Mouse (Mus musculus) CH12.LX (cell line): ENCODE measurements around the gene Dscam. TPM values are rescaled to one million over a fixed set of nuclear protein-coding genes. Genes with fewer than 3 reads are reported as not detected.

ENCODE experiments used
- DNase-seq: peaks from one replicate; pipeline ENCODE4 v3.0.0-alpha.2; 2013; ENCODE audit errors: extremely low read depth
- H3K27ac ChIP-seq: 2 replicates; pipeline ENCODE4 v1.5.1; 2012; ENCODE audit warnings: low read depth, mild to moderate bottlenecking, control low read depth, moderate library complexity; ENCODE audit not compliant: insufficient read depth
- H3K27me3 ChIP-seq: replicated peaks from 2 replicates; pipeline ENCODE3; 2012; ENCODE audit warnings: inconsistent platforms
- H3K36me3 ChIP-seq, 2 experiments: replicated peaks in 1 of 2; 2 replicates each; pipeline versions ENCODE3 to v1.6.1; 2012; ENCODE audit warnings: inconsistent platforms in 1 of 2, low read length in 1 of 2, mild to moderate bottlenecking in 1 of 2, mixed read lengths in 1 of 2, moderate library complexity in 1 of 2; ENCODE audit not compliant: control insufficient read depth in 1 of 2, insufficient read depth in 1 of 2
- H3K4me1 ChIP-seq, 2 experiments: 2 replicates each; pipeline ENCODE4 v1.6.1; 2012; ENCODE audit warnings: inconsistent platforms in 1 of 2, moderate library complexity in 1 of 2; ENCODE audit not compliant: insufficient read depth in 2 of 2, control insufficient read depth in 1 of 2
- H3K4me2 ChIP-seq: 2 replicates; pipeline ENCODE4 v1.6.1; 2012; ENCODE audit warnings: low read depth, mild to moderate bottlenecking, control low read depth; ENCODE audit not compliant: poor library complexity, insufficient read depth, severe bottlenecking
- H3K4me3 ChIP-seq, 3 experiments: fragments of 150-350 bp in 1 of 3; sonication (generic) in 1 of 3; replicated peaks in 1 of 3; 2 replicates each; pipeline versions ENCODE3 to v1.5.1; 2011 to 2012; ENCODE audit warnings: low read depth in 2 of 3, low read length in 2 of 3, mild to moderate bottlenecking in 2 of 3, moderate library complexity in 2 of 3, control low read depth in 1 of 3, improper control_type of control experiment in 1 of 3, inconsistent platforms in 1 of 3, mixed read lengths in 1 of 3; ENCODE audit not compliant: poor library complexity in 1 of 3
- H3K79me2 ChIP-seq: replicated peaks from 2 replicates; pipeline ENCODE4 v1.6.1; 2012; ENCODE audit warnings: mild to moderate bottlenecking, moderate library complexity; ENCODE audit not compliant: control insufficient read depth, poor library complexity, insufficient read depth, severe bottlenecking; ENCODE audit errors: extremely low read depth
- H3K9ac ChIP-seq: 2 replicates; pipeline ENCODE4 v1.6.1; 2012; ENCODE audit warnings: low read depth, mild to moderate bottlenecking, control low read depth, moderate library complexity; ENCODE audit not compliant: insufficient read depth
- H3K9me3 ChIP-seq: replicated peaks from 2 replicates; pipeline ENCODE3; 2012; ENCODE audit warnings: low read length, inconsistent platforms, mixed read lengths
- BHLHE40 ChIP-seq: IDR thresholded peaks from 2 replicates; pipeline ENCODE4 v1.6.1; 2011; ENCODE audit warnings: mild to moderate bottlenecking, low read depth, low read length, improper control_type of control experiment
- CHD1 ChIP-seq: IDR thresholded peaks from 2 replicates; pipeline ENCODE4 v1.6.1; 2012; ENCODE audit warnings: low read depth, low read length, improper control_type of control experiment, inconsistent platforms
- CHD2 ChIP-seq: IDR thresholded peaks from 2 replicates; pipeline ENCODE4 v1.6.1; 2011; ENCODE audit warnings: low read length, improper control_type of control experiment
- CTCF ChIP-seq, 2 experiments: IDR thresholded peaks in 1 of 2; conservative IDR thresholded peaks in 1 of 2; 2 replicates each; pipeline ENCODE4 v1.5.1; 2011 to 2012; ENCODE audit warnings: low read depth in 2 of 2, low read length in 2 of 2, improper control_type of control experiment in 1 of 2, inconsistent platforms in 1 of 2, mild to moderate bottlenecking in 1 of 2, moderate library complexity in 1 of 2
- ELF1 ChIP-seq: IDR thresholded peaks from 2 replicates; pipeline ENCODE4 v1.6.1; 2014; ENCODE audit warnings: low read depth, mild to moderate bottlenecking, inconsistent platforms, low read length, improper control_type of control experiment
- ETS1 ChIP-seq: conservative IDR thresholded peaks from 2 replicates; pipeline ENCODE4 v1.6.1; 2012; ENCODE audit warnings: low read depth, mild to moderate bottlenecking, inconsistent platforms, low read length, improper control_type of control experiment, moderate library complexity
- HCFC1 ChIP-seq: IDR thresholded peaks from 2 replicates; pipeline ENCODE4 v1.6.1; 2012; ENCODE audit warnings: low read depth, mild to moderate bottlenecking, inconsistent platforms, low read length, improper control_type of control experiment
- IRF4 ChIP-seq: IDR thresholded peaks from 2 replicates; pipeline ENCODE4 v1.6.1; 2014; ENCODE audit warnings: low read depth, mild to moderate bottlenecking, inconsistent platforms, low read length, improper control_type of control experiment
- JUN ChIP-seq: IDR thresholded peaks from 2 replicates; pipeline ENCODE4 v1.6.1; 2011; ENCODE audit warnings: low read depth, mild to moderate bottlenecking, low read length, improper control_type of control experiment, moderate library complexity; ENCODE audit not compliant: insufficient read depth
- KAT2A ChIP-seq: IDR thresholded peaks from 2 replicates; pipeline ENCODE4 v1.6.1; 2012; ENCODE audit warnings: low read length, improper control_type of control experiment, inconsistent platforms; ENCODE audit not compliant: insufficient replicate concordance
- MAX ChIP-seq: IDR thresholded peaks from 2 replicates; pipeline ENCODE4 v1.6.1; 2011; ENCODE audit warnings: low read length, improper control_type of control experiment
- MAZ ChIP-seq: IDR thresholded peaks from 2 replicates; pipeline ENCODE4 v1.6.1; 2012; ENCODE audit warnings: low read depth, mild to moderate bottlenecking, inconsistent platforms, low read length, improper control_type of control experiment, moderate library complexity
- MYC ChIP-seq: IDR thresholded peaks from 2 replicates; pipeline ENCODE4 v1.6.1; 2011; ENCODE audit warnings: low read depth, mild to moderate bottlenecking, improper control_type of control experiment, low read length
- NELFE ChIP-seq: IDR thresholded peaks from 2 replicates; pipeline ENCODE4 v1.6.1; 2011; ENCODE audit warnings: low read depth, low read length, improper control_type of control experiment
- POLR2A ChIP-seq: IDR thresholded peaks from 2 replicates; pipeline ENCODE4 v1.6.1; 2011; ENCODE audit warnings: low read depth, mild to moderate bottlenecking, improper control_type of control experiment, low read length
- POLR2AphosphoS2 ChIP-seq: IDR thresholded peaks from 2 replicates; pipeline ENCODE4 v1.6.1; 2011; ENCODE audit warnings: low read depth, low read length, improper control_type of control experiment
- RAD21 ChIP-seq: IDR thresholded peaks from 2 replicates; pipeline ENCODE4 v1.6.1; 2011; ENCODE audit warnings: low read depth, mild to moderate bottlenecking, low read length, improper control_type of control experiment, moderate library complexity
- SIN3A ChIP-seq: IDR thresholded peaks from 2 replicates; pipeline ENCODE4 v1.6.1; 2012; ENCODE audit warnings: low read length, improper control_type of control experiment, inconsistent platforms
- SMC3 ChIP-seq: IDR thresholded peaks from 2 replicates; pipeline ENCODE4 v1.6.1; 2011; ENCODE audit warnings: low read depth, low read length, improper control_type of control experiment
- UBTF ChIP-seq: IDR thresholded peaks from 2 replicates; pipeline ENCODE4 v1.6.1; 2012; ENCODE audit warnings: low read depth, mild to moderate bottlenecking, inconsistent platforms, low read length, improper control_type of control experiment, moderate library complexity
- USF1 ChIP-seq: IDR thresholded peaks from 2 replicates; pipeline ENCODE4 v1.6.1; 2014; ENCODE audit warnings: low read depth, mild to moderate bottlenecking, inconsistent platforms, low read length, improper control_type of control experiment
- ZC3H11A ChIP-seq: IDR thresholded peaks from 2 replicates; pipeline ENCODE4 v1.6.1; 2012; ENCODE audit warnings: low read depth, mild to moderate bottlenecking, inconsistent platforms, low read length, improper control_type of control experiment
- ZNF384 ChIP-seq: IDR thresholded peaks from 2 replicates; pipeline ENCODE4 v1.6.1; 2012; ENCODE audit warnings: low read depth, low read length, improper control_type of control experiment, inconsistent platforms
- dilution Hi-C: fragments of 300-500 bp; cut with MboI; formaldehyde crosslinking; loops from 2 replicates; pipeline ENCODE4 v1.14.3; 2020; ENCODE audit warnings: low sequenced_read_pairs; ENCODE audit not compliant: extremely low pct_unique_long_range_greater_than_20kb, extremely low pct_ligation_motif_present
- in situ Hi-C: fragments of 300-500 bp; cut with MboI; formaldehyde crosslinking; loops from 3 replicates; pipeline ENCODE4 v1.14.3; 2019; ENCODE audit warnings: low sequenced_read_pairs, low pct_ligation_motif_present, low pct_unique_long_range_greater_than_20kb, mixed read lengths
- polyA plus RNA-seq: library from polyadenylated mRNA; unstranded; fragments of >175 nt; gene quantifications from 2 replicates; pipeline ENCODE4 v1.2.1, GENCODE M21; 2012; ENCODE audit warnings: low read depth; ENCODE audit not compliant: insufficient read length
- total RNA-seq, 2 experiments: library from RNA; depleted of rRNA; stranded (reverse); fragments of 300-350 nt in 1 of 2; fragments of >200 nt in 1 of 2; gene quantifications; 2 replicates each; pipeline ENCODE4 v1.2.3; 2012 to 2014

The Dscam gene
- total and polyA plus RNA-seq, 3 experiments, result under 0.01 to 0.39 (median 0.12) TPM

DNA sequence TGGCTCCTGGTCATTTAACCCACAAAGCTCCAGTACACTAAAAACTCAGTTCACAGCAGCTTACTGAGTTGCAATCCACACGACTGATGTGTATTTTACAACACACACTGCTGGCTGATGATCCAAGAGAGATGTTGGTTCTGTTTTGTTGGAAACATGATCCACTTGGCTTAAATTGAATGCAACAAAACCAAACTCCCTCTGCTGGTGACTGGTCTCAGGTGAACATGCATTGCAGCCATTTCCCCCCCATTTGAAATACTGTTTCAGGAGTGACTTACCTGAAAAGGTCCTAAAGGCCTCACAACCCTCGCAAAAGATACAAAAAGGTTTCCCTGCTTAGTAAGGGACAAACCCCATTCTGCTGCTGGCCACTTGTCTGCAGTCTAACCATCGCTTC is 156.2 kb downstream of the Dscam start:
- no peak overlapping the region for H3K27ac ChIP-seq
- H3K4me3 ChIP-seq, result no peak overlapping the region
- H3K79me2 ChIP-seq, result no peaks in the 10 kb centered on the region
- DNase-seq, result peak; percentile 24
- H3K36me3 ChIP-seq, result no peaks in the 10 kb centered on the region
- in situ Hi-C loops, result no loop called here
- no peak overlapping the region for H3K4me2 ChIP-seq
- H3K4me1 ChIP-seq, result peaks cover 3 to 14% of the 10 kb centered on the region in 2 experiments; a peak in 3 of 4 replicates
- TF ChIP-seq MAX (no peak), ZNF384 (no peak), IRF4 (no peak), MAZ (no peak), POLR2A (no peak), KAT2A (no peak), RAD21 (peak; percentile 28), NELFE (no peak), CHD2 (no peak), ZC3H11A (no peak), CTCF (conservative IDR thresholded peaks at IDR 0.05 in 1 of 2, IDR thresholded peaks at IDR 0.05 in 1 of 2; ENCODE audit: low read depth in 2 of 2, low read length in 2 of 2) (peak; percentile 6 to 58; a peak in 2 of 4 replicates), SIN3A (no peak), SMC3 (peak; percentile 41), MYC (no peak), UBTF (no peak), JUN (no peak)
- no peaks in the 10 kb centered on the region for H3K9me3 ChIP-seq
- no peaks in the 10 kb centered on the region for H3K27me3 ChIP-seq
- no peak overlapping the region for H3K9ac ChIP-seq
- dilution Hi-C loops, result no loop called here

DNA sequence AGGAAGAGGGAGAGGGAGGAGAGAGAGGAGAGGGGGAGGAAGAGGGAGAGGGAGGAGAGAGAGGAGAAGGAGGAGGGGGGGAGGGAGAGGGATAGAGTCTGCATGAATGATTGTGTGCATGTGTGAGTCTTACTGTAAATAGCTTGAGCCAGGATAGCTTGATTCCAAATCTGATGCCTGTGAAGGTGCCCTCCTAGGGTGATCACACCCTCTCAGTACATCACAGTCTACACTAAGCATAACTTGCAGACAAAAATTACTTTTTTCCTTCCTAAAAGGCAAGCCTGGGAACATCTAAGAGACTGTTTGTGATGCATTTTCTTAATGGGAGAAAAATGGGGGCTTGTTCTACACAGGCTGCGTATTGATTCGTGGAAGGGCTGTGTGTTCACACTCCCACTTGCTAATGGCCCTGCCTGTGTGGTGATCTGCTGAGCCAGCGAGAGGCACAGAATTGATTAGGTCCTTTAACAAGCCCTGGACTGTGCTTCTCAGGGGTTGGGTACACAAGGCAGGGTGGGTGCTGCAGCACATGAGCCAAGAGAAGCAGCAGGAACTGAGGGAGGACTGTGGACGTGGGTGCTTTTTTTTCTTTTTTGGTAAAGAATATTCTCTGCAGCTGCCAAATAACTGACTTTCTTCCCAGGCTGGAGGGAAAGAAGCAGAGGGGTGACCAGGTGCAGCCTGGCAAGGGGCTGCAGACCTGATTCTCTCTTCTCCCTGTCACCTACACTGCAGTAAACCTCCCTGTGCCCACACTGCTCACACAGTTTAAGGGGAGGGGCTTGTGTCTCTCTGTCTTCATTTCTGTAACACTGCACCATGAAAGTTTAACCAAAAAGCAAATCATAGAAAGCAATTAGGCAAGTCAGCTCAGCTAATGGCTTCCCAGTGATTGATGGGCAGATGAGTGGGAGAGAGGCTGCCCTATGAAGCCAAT is 161.2 kb downstream of the Dscam start:
- no peak overlapping the region for H3K4me3 ChIP-seq
- no peaks in the 10 kb centered on the region for H3K79me2 ChIP-seq
- DNase-seq, result no peak
- dilution Hi-C loops (no loop called here), in situ Hi-C loops (no loop called here)
- no peak overlapping the region for H3K9ac ChIP-seq
- no peaks in the 10 kb centered on the region for H3K36me3 ChIP-seq
- no peak overlapping the region for H3K4me2 ChIP-seq
- H3K9me3 ChIP-seq, result no peaks in the 10 kb centered on the region
- H3K4me1 ChIP-seq, result no peaks in the 10 kb centered on the region
- H3K27ac ChIP-seq, result no peak overlapping the region
- H3K27me3 ChIP-seq, result no peaks in the 10 kb centered on the region
- no peak for TF ChIP-seq ELF1
- TF ChIP-seq KAT2A, result no peak
- no peak for TF ChIP-seq ETS1
- TF ChIP-seq CHD1, result no peak
- TF ChIP-seq NELFE, result no peak
- no peak for TF ChIP-seq UBTF
- TF ChIP-seq USF1, result no peak
- no peak for TF ChIP-seq SMC3
- no peak for TF ChIP-seq MYC
- no peak for TF ChIP-seq POLR2AphosphoS2
- no peak for TF ChIP-seq BHLHE40
- TF ChIP-seq HCFC1, result no peak
